Mouse (Mus musculus) embryonic stem cell, embryonic (primary cell): ENCODE measurements around the gene Irs1.

Experiments used
- CTCF ChIA-PET, 4 experiments: fragments of 300-600 bp in 2 of 4; fragments of 350-600 bp in 2 of 4; sonication (Branson Sonifier 250); formaldehyde crosslinking; loops; one replicate each; lab custom pipeline; 2022; ENCODE audit warnings: inconsistent platforms in 2 of 4; lab: Charles Lee
- POLR2A ChIA-PET, 4 experiments: fragments of 300-600 bp in 2 of 4; fragments of 350-600 bp in 2 of 4; sonication (Branson Sonifier 250); formaldehyde crosslinking; loops; one replicate each; lab custom pipeline; 2022; ENCODE audit warnings: antibody characterized with exemption in 4 of 4, inconsistent platforms in 1 of 4; lab: Charles Lee

Gene Irs1

GRCm38 (mm10) chr1:82232812-82233211 is 58.4 kb downstream of the Irs1 start, which contains the start of gene Gm9747:
TSS of gene Gm9747 (plus strand) at chr1:82233112.
- ChIA-PET CTCF (no interaction called here), POLR2A (no interaction called here)

DNA sequence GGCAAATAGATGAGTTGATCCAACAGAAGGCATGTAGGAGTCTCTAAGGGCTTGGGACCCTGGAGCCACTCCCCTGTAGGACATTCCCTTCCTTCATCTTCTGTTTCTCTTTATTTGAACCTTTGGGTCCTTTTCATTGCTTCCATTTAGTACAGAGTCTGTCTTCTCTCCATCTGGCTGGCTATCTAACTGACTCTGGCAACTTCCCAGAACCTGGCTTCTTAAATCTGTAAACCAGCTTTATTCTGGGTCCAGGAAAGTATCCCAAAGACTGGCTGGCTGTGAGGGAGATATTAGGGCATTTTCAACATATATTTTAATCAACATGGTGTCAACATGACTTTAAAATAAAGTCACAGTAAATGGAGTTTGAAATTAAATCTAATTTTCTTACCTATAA is 62.4 kb downstream of the Irs1 start:
- POLR2A ChIA-PET, result no interaction called here
- CTCF ChIA-PET, result interaction anchor here in 1 of 4 experiments (0.6 kb wide), 1 partner anchor 257 kb away, joined by 5 read pairs; no protein-coding TSS in a partner anchor

- POLR2A ChIA-PET, result interaction anchor here in 1 of 4 experiments (0.6 kb wide), 1 partner anchor 13 kb away, joined by 3 read pairs; no protein-coding TSS in a partner anchor
- CTCF ChIA-PET, result no interaction called here
Observed at GRCm38 (mm10) chr1:82223042-82223795, 68.0 kb downstream of the Irs1 start.

DNA sequence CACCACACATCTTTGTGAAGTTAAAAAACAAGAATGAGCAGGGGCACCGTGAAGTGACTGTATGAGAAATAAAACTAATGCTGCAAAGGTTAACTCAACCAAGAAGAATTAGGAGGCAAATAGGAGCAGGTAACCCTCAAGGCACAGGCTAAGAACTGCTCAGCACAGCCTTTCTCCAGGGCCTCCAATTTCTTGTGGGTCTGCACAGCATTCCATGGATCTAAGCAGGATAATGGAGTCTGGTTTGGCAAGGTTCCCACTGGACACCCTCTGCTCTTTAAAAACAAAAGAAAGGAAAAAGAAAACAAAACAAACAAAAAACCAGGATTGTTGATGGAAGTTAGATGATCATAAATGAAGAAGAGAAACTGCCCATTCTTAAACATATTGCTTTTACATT is 69.8 kb downstream of the Irs1 start:
- ChIA-PET POLR2A (no interaction called here), CTCF (no interaction called here)

DNA sequence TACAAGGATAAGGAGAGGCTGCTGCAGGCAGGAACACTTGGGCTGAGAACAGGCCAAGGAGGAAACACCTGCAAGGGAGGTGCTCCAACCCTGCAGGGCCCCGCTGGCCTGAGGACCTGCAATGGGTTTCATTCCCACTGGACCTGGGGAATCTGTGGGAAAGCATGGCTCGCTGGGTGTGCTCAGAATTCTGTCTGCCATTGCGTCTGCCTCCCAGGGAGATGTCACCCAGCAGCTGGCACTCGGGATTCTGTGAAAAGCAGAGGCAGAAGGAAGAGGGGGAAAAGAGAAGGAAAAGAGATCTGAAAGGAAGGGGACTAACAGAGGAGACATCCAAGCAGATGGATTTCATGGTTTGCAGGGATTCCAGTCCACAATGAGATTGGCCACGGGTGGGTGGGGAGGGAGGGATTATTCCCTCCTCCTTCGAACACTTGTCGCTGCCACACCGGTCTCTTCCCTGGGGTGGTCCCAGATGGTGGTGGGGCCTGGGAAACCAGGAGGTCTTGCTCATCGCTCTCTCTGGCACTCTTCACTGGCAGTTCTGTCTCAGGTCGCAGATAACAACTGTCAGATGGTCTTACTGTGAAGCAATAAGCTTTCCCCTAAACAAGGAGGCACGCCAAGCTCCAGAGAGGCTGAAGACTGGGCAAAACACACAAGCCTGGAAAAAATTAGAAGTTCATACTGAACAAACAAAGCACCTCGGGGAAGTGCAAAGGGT is 70.4 kb downstream of the Irs1 start:
- POLR2A ChIA-PET, result no interaction called here
- CTCF ChIA-PET, result no interaction called here

DNA sequence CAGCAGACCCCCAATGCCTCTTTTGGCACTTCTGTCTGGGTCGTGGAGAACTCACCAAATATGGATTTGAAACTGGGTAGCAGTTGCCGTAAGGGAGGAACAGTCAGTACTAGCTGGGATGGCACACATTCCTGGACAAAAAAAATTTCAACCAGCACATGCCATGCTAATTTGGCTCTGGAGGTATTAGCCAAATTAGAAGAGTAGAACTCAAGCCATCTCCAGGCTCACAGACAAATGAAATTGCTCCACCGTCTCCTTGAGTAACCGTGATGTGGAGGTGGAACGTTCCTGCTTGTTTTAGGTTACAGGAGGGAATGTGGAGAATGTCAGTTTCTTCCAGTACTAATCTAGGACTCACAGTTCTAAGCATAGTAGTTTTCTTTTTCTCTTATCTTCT is 83.7 kb downstream of the Irs1 start:
- ChIA-PET CTCF (no interaction called here), POLR2A (no interaction called here)

DNA sequence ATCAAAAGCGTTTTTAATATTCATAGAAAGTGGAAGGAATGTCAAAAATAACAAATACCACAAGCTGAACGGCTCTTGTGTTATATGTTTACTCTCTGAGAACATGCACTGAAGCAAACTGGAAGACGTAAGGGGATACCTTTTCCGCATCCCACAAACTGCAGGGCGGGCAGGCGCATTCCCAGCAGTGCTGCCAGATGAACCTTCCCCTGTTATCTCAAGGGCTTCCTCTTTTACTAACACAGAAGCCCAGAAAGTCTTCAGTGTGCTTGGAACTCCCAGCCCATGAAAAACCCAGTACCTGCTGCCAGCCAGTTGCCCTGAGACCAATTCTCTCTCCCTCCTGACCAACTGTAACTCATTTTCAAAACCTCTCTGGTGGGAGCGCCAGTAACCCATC is 90.6 kb downstream of the Irs1 start:
- POLR2A ChIA-PET, result no interaction called here
- CTCF ChIA-PET, result interaction anchor here in 1 of 4 experiments (0.6 kb wide), 1 partner anchor 138 kb away, joined by 11 read pairs; no protein-coding TSS in a partner anchor

- CTCF ChIA-PET, result interaction anchor here in 1 of 4 experiments (0.6 kb wide), 1 partner anchor 138 kb away, joined by 11 read pairs; no protein-coding TSS in a partner anchor
- POLR2A ChIA-PET, result no interaction called here
Observed at GRCm38 (mm10) chr1:82199918-82200317, 91.3 kb downstream of the Irs1 start.

DNA sequence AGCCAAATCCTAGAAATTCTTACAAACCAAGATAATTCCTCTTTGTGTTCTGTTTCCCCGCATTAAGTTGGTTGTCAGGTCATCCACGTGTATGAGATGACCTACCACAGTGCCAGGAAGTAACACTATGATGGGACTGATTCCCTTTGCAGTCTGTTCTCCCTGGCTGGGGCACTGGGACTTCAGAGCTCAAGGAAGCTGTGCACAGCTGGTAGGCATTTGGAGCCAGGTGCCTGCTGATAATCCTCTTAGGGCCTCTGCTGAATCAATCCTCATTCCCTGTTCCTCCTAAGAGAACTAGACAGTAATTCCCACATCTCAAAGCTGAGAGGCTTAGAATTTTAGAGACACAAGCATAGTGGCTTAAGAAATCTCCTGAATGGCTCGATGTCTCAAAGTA is 99.6 kb downstream of the Irs1 start:
- CTCF ChIA-PET, result no interaction called here
- POLR2A ChIA-PET, result no interaction called here

- POLR2A ChIA-PET, result no interaction called here
- CTCF ChIA-PET, result no interaction called here
Observed at GRCm38 (mm10) chr1:82189516-82189915, 101.7 kb downstream of the Irs1 start.

GRCm38 (mm10) chr1:82188549-82189231 is 102.5 kb downstream of the Irs1 start:
- ChIA-PET POLR2A (no interaction called here), CTCF (no interaction called here)

DNA sequence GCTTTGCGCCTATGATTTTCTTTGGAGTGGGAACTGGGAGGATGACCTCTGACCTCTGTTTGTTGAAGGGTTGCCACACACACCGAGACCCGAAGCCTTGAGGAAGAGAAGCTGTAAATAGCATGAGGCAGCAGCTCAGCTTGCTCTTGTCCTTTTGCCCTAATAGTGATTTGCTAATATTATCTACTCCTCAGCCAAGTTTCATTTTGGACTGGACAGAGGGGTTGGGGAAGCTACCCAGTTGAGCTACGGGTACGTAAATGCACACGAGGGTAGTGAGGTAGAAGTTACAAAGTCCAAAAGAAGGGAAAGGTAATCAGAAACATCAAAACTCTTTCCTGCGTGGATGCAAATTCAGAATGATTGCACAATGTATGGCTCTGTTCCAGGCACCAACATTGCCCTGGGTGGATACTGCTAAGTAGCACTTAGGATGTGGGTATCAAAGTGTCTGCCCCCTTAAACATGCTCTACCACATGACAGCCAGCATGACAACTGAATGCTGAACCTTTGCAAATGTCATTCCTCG is 107.2 kb downstream of the Irs1 start:
- ChIA-PET CTCF (no interaction called here), POLR2A (no interaction called here)
